Mouse (Mus musculus) stomach, postnatal 0 days (tissue): Measurements from ENCODE around the gene Mtpn. TPM values are rescaled to one million over a fixed set of nuclear protein-coding genes. Genes with fewer than 3 reads are reported as not detected.

Experiments
- ATAC-seq: fragments of 200-750 bp; cut with Nextera tagmentation; 2 replicates; pipeline ENCODE4 v1.8.0; 2017; ENCODE audit not compliant: low FRiP score, low TSS enrichment
- DNase-seq: peaks from one replicate; pipeline ENCODE4 v3.0.0-alpha.2; 2016; ENCODE audit warnings: low spot score
- H3K27ac ChIP-seq: fragments of 300-500 bp; sonication (generic); replicated peaks from 2 replicates; pipeline ENCODE4 v1.5.1; 2014; ENCODE audit warnings: mild to moderate bottlenecking, control low read depth
- H3K27me3 ChIP-seq: fragments of 300-500 bp; sonication (generic); 2 replicates; pipeline ENCODE4 v1.6.1; 2014; ENCODE audit warnings: low read length; ENCODE audit not compliant: control insufficient read depth, insufficient read depth
- H3K36me3 ChIP-seq: fragments of 300-500 bp; sonication (generic); 2 replicates; pipeline ENCODE4 v1.6.1; 2014; ENCODE audit warnings: low read length, mixed read lengths; ENCODE audit not compliant: control insufficient read depth, insufficient read depth
- H3K4me1 ChIP-seq: fragments of 300-500 bp; sonication (generic); replicated peaks from 2 replicates; pipeline ENCODE4 v1.6.1; 2014; ENCODE audit warnings: antibody characterized with exemption; ENCODE audit not compliant: control insufficient read depth, insufficient read depth
- H3K4me2 ChIP-seq: fragments of 300-500 bp; sonication (generic); replicated peaks from 2 replicates; pipeline ENCODE4 v1.6.1; 2014; ENCODE audit warnings: low read depth, mild to moderate bottlenecking, control low read depth, moderate library complexity
- H3K4me3 ChIP-seq: fragments of 300-500 bp; sonication (generic); 2 replicates; pipeline ENCODE4 v1.5.1; 2014; ENCODE audit warnings: low read depth, low read length, control low read depth
- H3K9ac ChIP-seq: fragments of 300-500 bp; sonication (generic); 2 replicates; pipeline ENCODE4 v1.6.1; 2014; ENCODE audit warnings: mild to moderate bottlenecking, low read length, control low read depth, mixed read lengths
- H3K9me3 ChIP-seq: fragments of 300-500 bp; sonication (generic); 2 replicates; pipeline ENCODE4 v1.6.1; 2016; ENCODE audit warnings: low read length; ENCODE audit not compliant: control insufficient read depth
- CTCF ChIP-seq: IDR thresholded peaks from 2 replicates; pipeline ENCODE4 v1.5.1; 2016; ENCODE audit warnings: antibody characterized with exemption, low read depth, mild to moderate bottlenecking, moderate library complexity
- EP300 ChIP-seq: optimal IDR thresholded peaks from 2 replicates; pipeline ENCODE3; 2016; ENCODE audit warnings: antibody characterized with exemption
- WGBS: fragments of 180-500 bp; shearing (Covaris S2); extraction: QIAGEN DNeasy Blood & Tissue Kit; methylation state at CpG from one replicate; pipeline ENCODE4 v1.1.7; 2014; 5-methylcytosine and 5-hydroxymethylcytosine counted together
- polyA plus RNA-seq: library from polyadenylated mRNA; unstranded; fragments of >200 nt; fragmentation: Nextera tagmentation; extraction: Ambion mirVana; gene quantifications from 2 replicates; pipeline ENCODE4 v1.2.1, GENCODE M21; 2015

Gene Mtpn
- polyA plus RNA-seq, 1 experiment from 2014 or later, result 77.4 TPM

DNA sequence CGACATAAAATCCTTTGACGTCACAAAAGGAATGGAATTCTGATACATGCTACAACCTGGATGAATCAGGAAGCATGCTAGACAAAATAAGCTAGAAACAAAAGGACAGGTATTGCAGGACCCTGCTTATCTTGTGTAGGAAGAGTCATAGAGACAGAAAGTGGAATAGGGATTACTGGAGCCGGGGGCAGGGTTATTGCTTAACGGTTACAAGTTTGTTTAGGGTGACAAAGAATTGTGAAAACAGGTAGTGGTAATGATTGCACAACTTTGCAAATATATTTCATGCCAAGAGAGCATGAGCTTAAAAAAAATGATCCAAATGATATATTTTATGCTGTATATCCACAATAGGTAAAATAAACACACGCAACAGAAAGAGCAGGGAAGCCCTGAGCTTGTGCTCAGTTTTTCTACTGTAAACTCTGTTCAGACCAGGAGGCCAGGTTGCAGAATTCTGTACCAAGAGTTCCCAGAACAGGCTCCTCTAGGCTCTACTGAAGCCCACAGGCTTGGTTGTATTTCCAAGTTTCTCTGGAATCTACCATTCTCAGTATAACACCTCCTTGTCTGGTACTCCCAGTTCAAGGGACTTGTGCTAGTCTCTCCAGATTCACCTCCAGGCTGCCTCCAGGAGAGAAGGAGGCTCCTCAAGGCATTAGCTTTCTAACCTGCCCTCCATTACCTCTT is 39.6 kb downstream of the Mtpn start:
- 73% methylated on average over 5 of the region's 5 CpGs for WGBS
- ATAC-seq (no peak), DNase-seq (no peak)
- no peak overlapping the region for H3K4me3 ChIP-seq
- no peak overlapping the region for H3K9ac ChIP-seq
- no peaks in the 10 kb centered on the region for H3K27me3 ChIP-seq
- no peak overlapping the region for H3K27ac ChIP-seq
- H3K36me3 ChIP-seq, result no peaks in the 10 kb centered on the region
- H3K4me2 ChIP-seq, result no peak overlapping the region
- no peak for TF ChIP-seq EP300
- no peak for TF ChIP-seq CTCF
- no peaks in the 10 kb centered on the region for H3K9me3 ChIP-seq
- no peaks in the 10 kb centered on the region for H3K4me1 ChIP-seq

DNA sequence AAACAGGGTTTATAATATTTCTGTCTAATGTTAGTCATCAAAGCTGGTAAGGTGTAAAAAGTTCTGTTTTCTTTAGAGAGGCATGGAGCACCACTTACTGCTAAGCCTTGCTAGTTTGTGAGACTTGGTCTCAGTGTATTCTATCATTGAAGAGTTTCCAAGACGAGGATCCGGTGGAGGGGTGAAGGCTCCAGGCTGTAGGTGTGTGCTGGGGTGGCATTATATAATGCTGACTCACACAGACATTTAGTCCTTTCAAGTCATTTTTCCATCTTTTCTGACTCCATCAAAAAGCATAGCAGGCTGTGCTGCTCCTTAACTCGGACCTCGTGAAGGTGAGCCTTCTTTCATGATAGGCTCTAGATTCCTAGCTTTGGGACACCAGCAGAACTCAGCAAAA is 42.3 kb downstream of the Mtpn start:
- no peaks in the 10 kb centered on the region for H3K36me3 ChIP-seq
- ATAC-seq, result no peak
- H3K4me3 ChIP-seq, result no peak overlapping the region
- no peaks in the 10 kb centered on the region for H3K9me3 ChIP-seq
- WGBS, result 86% methylated on average over 4 of the region's 4 CpGs
- no peak overlapping the region for H3K27ac ChIP-seq
- no peaks in the 10 kb centered on the region for H3K4me1 ChIP-seq
- H3K9ac ChIP-seq, result no peak overlapping the region
- no peaks in the 10 kb centered on the region for H3K27me3 ChIP-seq
- TF ChIP-seq CTCF, result no peak
- no peak for TF ChIP-seq EP300
- no peak for DNase-seq
- no peak overlapping the region for H3K4me2 ChIP-seq

DNA sequence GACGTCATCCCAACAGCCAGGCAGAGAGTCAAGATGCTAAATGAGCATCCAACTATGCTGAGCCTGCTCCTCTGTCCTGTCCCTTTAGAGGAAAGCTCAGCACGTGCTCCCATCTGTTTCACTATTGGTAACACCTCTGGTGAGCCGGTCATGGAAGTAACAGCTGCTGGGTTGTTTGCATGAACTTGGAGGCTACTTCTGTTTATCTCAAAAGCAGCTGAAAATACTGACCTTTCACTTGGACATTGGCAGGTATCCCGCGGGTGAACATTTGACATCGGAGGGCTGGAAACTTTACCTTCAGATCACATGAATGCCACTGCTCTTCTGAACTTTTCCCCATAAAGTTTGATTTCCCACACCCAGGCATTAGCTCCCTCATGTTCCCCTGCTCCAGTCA is 45.8 kb downstream of the Mtpn start:
- Histone ChIP-seq H3K4me1 (no peaks in the 10 kb centered on the region), H3K9me3 (no peaks in the 10 kb centered on the region), H3K36me3 (no peaks in the 10 kb centered on the region), H3K9ac (no peak overlapping the region), H3K27ac (no peak overlapping the region), H3K4me2 (no peak overlapping the region), H3K27me3 (no peaks in the 10 kb centered on the region), H3K4me3 (no peak overlapping the region)
- ATAC-seq (no peak), DNase-seq (no peak)
- TF ChIP-seq EP300 (no peak), CTCF (no peak)
- WGBS, result 67% methylated on average over 6 of the region's 6 CpGs

DNA sequence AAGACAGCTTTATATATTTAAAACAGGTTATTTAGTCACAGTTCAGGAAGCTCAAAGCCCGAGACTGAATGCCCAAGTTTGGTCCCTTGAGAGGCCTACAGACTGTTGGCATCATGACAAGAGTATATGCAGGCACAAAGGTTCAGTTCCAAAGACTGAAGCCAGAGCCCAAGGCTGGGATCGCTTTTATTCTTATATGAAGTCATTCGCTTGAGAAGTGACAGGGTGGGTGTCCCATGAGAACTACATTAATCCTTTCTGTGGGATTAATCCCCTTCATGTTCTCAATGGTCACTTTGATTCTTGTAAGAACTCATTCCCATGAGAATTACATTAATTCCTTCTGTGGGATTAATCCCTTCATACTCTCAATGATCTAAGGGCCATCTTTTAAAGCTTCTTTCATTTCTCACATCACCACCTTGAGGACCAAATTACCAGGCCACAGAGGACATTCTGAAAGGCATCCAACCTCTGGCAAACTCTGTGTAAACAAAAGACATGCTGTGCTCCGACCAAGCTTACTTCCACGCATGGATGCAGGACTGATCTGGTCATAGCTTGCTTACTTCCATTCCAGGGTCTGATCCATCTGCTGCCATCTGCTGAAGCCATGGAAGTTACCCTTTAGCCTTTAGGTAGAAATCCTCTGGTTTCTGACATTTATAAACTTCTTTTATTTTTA is 59.9 kb downstream of the Mtpn start:
- Histone ChIP-seq H3K36me3 (no peaks in the 10 kb centered on the region), H3K4me2 (no peak overlapping the region), H3K27ac (no peak overlapping the region), H3K27me3 (no peaks in the 10 kb centered on the region), H3K4me3 (no peak overlapping the region), H3K4me1 (no peaks in the 10 kb centered on the region), H3K9ac (no peak overlapping the region), H3K9me3 (no peaks in the 10 kb centered on the region)
- no peak for TF ChIP-seq CTCF
- no peak for TF ChIP-seq EP300
- ATAC-seq (no peak), DNase-seq (no peak)
- WGBS, result 47% methylated on average over 5 of the region's 5 CpGs

DNA sequence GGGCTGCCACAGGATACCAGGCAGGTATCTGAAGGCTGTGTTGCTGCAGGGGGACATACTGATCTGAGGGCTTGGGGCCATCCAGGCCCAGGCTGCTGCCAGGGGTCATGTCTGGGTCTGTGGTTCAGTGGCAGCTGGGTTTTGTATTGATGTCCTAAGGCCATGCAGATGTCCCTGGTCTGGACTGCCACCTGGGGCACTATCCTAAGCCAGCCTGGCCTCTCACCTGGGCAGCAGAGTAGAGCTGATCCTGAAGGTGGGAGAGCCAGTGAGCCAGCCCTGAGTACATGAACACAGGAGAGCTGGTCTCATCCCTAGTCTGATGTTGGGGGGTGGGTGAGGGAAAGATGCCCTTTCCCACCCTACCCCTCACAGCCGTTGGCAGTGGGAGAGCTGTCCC is 62.9 kb downstream of the Mtpn start:
- Histone ChIP-seq H3K9ac (no peak overlapping the region), H3K4me1 (no peaks in the 10 kb centered on the region), H3K9me3 (no peaks in the 10 kb centered on the region), H3K36me3 (no peaks in the 10 kb centered on the region), H3K4me3 (no peak overlapping the region), H3K27me3 (no peaks in the 10 kb centered on the region), H3K4me2 (no peak overlapping the region), H3K27ac (no peak overlapping the region)
- no peak for ATAC-seq
- no peak for DNase-seq
- TF ChIP-seq EP300, result no peak
- TF ChIP-seq CTCF, result no peak
- WGBS, result 73% methylated on average over 1 of the region's 1 CpGs
